Mouse (Mus musculus): Measurements from ENCODE around the gene Mybl2. TPM values are rescaled to one million over a fixed set of nuclear protein-coding genes. Genes with fewer than 3 reads are reported as not detected.

The Mybl2 gene
- 1 to 10 TPM; 5.0 to 7.0 TPM for total RNA-seq (2023)

DNA sequence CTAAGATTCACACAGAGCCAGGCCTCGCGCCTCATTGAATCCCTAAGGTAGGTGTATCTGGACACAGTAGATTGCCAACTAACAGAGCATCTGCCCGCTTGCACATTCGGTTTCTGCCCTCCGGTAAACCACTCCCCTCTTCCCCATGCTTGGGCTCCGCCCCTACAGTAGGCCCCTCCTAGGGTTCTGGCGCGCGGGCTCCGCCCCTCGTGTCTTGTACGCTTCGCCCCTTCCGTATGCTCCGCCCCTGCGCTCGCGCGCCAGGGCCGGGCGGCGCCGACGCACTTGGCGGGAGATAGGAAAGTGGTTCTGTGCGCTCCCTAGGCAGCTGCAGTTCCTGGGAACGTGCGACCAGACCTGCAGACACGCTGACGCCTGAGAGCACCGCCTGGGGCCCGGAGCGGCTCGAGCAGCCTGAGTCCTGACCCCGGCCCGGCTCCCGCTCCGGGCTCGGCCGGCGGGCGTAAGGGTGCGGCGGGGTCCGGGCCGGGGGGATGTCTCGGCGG, at the start of gene Mybl2:
Gene Mybl2 (plus strand): TSS at position 353 of the 506 bp plus-strand sequence.

DNA sequence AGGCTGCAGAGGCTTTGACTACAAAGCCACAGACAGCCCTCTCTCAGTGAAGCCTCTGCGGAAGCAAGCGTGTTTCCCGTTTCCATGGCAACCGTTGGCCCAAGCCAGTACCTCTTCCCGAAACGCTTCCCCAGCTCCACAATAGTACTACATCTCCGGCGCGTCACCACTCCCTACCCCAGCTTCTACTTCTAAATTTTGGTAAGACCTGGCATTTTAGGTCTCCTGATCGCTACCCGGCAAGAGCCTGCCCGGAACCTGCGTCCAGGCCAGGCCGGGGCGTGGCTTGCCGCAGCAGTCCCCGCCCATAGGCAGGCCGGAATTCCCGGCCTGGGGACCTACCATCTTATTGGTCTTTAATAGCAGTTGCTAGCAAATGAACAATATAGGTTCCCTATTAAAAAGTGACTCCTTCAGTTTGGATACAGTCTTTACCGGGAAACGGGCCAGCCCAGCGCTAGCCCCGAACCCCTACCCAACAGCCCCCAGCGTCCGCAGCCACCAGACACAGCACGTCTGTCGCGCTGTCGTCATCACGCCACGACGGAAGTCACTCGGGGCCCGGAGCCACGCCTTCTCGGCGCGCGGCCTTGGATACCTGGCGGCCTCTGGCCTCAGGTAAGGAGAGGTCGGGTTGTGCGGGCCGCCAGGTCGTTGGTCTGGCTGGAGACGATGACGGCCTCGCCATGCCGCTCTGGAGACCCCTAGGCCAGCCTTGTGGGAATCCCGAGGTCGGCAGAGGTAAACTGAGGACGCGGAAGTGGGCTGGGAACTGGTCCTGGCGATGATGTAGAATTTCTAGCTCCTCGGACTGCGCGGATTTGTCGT, 37.4 kb upstream of the Mybl2 start, which contains the start of gene Ift52:
Gene Ift52 (plus strand): TSS at position 439 of the 828 bp plus-strand sequence.

DNA sequence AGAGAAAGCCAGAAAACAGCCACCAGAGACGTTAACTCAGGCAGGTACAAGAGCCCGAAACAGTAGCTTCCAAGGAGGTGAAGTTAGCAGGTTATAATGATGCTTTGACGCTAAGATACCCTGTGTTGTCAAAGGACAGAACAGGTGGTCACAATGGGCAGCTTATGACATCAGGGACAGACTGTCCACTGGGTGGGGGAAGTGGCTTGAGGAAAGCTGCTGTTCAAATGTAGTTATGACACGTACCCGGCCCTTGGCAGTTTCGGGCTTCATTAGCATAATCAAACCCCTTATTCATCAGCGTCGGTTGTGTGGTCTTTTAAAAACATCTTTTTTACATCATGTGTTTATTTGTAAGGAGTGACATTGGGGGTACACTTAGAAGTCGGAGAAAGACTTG, 33.2 kb downstream of the Mybl2 start, which contains the start of gene Gtsf1l:
Gene Gtsf1l (minus strand): TSS at position 128 of the 400 bp plus-strand sequence.

Other genes with a start within 250 kb of the Mybl2 start
- gene Srsf6, start 123.2 kb upstream of the Mybl2 start, total RNA-seq (2023): 100 to 1,000 TPM; 401 to 409 TPM
- gene L3mbtl1, start 111.2 kb upstream of the Mybl2 start, total RNA-seq (2023): 1 to 10 TPM in 1 of 2 experiments, not detected in 1; 2.0 TPM
- not detected for gene Sgk2, start 67.4 kb upstream of the Mybl2 start, total RNA-seq (2023)
- gene Ift52, start 37.3 kb upstream of the Mybl2 start, total RNA-seq (2023): 10 to 100 TPM; 33.0 to 34.3 TPM
- gene Gtsf1l, start 33.2 kb downstream of the Mybl2 start, total RNA-seq (2023): not detected
- not detected for gene Tox2, start 148.4 kb downstream of the Mybl2 start, total RNA-seq (2023)